Mouse (Mus musculus): ENCODE measurements at regions not wholly inside any gene's neighbourhood (a gene's known extent, or its start where the extent isn't known, plus 50 kb on each side); places are given as distances from the start of the nearest gene placed in this dataset.

- no peak for TF ChIP-seq CTCF (conservative IDR thresholded peaks at IDR 0.05; ENCODE audit: insufficient read depth, insufficient read length, low read depth, low read length)
- no peak for TF ChIP-seq POLR2A (IDR thresholded peaks at IDR 0.05; ENCODE audit: low read depth, low read length)
Measured at GRCm38 (mm10) chr4:150743103-150743502, 91.1 kb upstream of the Slc45a1 start.

Measured in kidney, adult 2 months (tissue).